Mouse (Mus musculus) ZHBTc4 (cell line): ENCODE results near the gene Obsl1.

ENCODE experiments used
- DNase-seq: peaks from one replicate; pipeline ENCODE4 v3.0.0-alpha.2; 2011; ENCODE audit warnings: low read depth, low spot score

Gene Obsl1

DNA sequence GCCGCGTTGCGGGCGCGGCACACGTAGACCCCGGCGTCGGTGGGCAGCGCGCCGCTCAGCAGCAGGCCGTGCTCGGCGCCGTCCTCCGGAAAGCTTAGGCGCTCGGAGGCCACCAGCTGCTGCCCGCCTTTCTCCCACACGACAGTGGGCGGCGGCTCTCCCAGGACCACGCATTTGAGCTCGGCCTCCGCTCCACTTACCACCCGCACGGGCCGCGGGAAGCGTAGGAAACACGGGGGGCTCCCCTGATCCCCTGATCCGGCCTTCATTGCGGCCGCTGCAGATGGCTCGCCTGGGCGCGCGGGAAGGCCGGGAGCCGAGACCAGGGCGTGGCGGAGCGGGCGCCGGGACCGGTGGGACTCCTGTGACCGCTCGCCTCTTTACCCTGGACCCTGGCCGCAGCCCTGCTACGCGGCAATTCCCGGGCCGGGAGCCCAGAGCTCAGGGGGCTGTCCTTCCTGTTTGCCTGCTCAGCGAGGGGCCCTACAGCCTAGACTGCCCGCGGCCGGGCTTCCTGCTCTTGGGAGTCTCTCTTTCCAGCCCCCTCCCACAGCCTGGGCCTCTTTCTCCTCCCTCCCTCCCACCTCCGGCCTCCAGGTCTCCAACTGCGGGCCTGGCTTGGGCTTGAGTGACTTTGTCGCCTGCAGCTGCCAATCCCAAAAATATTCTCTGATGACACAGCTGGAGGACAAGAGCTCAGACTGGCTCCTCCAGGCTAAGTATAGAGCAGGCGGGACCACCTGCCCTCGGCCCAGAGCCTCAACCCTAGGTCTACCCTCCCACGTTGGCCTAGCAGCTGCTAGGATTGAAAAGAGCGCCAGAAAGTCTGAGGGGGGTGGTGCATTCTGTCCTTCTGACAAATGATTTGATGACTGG is at the start of gene Obsl1:
Gene Obsl1, minus strand, starts transcription at position 497 of the 876 bp plus-strand sequence.
- peak; percentile 79 for DNase-seq

DNA sequence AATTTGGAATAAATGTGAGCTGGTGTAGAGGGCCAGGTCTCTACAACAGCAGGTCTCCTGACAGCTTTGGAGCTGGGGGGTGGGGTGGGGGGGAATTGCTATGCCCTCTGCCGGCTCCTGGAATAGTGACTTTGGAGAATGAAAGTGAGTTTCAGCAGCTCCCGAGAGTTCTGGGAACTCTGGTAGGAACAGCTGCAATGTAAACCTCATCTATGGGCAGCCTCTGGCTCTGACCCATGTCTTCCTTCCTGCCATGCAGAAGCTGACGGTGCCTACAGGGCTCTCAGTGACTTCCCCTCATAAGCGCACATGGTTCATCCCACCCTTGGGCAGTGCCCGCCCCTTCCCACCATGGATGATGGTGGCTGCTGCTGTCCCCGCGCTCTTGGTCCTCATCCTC is 49.4 kb upstream of the Obsl1 start:
- no peak for DNase-seq

DNA sequence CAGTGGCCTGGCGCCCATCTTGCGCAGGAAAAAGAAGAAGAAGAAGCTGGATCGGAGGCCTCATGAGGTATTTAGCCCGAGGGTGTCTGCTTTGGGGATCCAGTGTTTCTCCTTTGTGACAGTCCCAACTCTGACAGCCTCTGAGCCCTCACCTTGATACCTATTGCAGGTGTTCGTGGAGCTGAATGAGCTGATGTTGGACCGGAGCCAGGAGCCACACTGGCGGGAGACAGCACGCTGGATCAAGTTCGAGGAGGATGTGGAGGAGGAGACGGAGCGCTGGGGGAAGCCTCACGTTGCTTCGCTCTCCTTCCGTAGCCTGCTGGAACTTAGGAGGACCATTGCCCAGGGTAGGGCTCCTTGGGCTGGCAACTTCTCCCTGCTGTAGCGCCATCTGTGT is 44.3 kb upstream of the Obsl1 start:
- no peak for DNase-seq

DNA sequence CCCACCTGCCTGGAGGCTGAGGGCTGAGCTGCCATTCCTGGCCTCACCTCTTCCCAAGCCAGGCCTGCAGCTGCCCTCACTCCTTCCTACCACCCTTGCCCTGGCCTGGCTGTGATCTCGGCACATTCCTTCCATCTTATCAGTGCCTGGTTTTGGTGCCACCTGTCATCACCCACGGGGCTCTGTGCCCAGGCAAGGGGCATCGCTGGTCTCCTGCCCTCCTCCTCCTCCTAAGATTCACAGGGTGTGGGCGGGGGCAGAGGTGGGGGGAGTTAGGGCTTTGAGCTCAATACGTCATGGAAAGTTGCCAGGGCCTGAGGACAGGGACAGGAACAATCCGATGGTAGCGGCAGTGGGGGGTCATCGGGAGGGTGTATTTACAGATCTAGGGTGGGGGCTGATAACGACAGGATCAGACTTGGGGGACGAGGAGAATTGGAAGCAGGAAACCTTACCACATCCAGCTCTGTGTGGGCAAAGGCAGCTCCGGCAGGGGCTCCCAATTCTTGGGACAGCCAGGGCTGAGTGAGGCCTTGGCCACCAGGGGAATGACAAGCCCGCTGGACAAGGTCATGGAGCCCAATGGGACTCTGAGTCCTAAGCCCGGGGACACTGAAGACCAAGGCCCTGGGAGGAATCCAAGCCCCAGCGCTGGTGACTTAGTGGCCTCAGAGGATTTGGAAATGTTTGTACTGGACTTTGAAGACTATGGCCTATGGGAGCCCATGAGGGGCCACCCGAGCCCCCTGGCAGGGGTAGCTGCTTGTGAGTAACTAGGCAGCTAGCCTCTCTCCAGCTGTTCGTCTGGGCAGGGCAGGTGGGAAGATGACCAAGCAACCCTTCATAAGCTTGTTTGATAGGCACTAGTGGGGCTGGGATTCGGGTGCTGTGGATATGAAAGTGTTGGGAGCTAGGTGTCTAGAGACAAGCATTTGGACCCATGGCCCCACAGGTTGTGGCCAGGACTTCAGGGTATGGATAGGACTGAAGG is 43.3 kb upstream of the Obsl1 start:
- no peak for DNase-seq

DNA sequence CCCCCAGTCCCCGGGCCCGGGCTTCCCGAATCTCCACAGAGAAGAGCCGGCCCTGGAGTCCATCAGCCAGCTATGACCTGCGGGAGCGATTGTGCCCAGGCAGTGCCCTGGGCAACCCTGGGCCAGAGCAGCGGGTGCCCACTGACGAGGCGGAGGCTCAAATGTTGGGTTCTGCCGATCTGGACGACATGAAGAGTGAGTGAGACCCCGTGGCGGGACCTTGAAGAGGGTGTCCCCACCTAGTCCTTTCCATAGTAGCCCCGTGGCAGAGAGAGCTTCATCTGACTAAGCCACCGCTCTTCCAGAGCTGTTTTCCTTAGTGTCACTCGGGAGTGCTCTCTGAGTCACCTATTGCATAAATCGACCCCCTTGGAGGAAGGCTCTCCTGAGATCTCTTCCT is 42.6 kb upstream of the Obsl1 start:
- DNase-seq = peak; percentile 13

DNA sequence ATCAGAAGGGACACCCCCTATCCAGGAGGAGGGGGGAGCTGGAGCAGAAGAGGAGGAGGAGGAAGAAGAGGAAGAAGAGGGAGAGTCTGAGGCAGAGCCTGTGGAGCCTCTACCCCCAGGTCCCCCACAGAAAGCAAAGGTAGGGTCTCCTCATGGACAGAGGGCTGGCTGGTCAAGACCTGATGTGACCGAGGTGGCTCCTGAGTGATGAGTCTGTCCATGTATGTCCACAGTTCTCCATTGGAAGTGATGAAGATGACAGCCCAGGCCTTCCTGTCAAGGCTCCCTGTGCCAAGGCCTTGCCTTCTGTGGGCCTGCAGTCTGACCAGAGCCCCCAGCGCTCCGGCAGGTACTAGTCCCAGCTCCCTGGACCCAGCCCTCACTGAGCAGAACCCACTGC is 41.8 kb upstream of the Obsl1 start:
- no peak for DNase-seq

DNA sequence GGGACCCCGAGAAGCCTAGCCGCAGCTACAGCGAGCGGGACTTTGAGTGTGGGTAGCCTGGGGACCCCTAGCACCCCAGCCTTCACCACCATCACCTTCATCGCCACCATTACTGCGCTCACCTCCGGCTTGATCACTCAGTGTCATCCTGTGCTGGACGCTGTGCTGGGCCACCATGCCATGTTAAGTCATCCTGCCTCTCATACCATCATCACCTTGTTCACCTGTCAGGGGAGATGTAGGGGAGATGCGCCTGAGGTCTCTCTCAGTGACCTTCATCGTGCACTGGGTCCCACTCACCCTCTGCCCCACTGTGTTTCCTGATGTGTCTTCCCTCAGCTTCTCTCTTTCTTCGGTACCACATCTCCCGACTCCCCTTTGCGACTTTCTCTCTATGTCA is 41.1 kb upstream of the Obsl1 start:
- no peak for DNase-seq

DNA sequence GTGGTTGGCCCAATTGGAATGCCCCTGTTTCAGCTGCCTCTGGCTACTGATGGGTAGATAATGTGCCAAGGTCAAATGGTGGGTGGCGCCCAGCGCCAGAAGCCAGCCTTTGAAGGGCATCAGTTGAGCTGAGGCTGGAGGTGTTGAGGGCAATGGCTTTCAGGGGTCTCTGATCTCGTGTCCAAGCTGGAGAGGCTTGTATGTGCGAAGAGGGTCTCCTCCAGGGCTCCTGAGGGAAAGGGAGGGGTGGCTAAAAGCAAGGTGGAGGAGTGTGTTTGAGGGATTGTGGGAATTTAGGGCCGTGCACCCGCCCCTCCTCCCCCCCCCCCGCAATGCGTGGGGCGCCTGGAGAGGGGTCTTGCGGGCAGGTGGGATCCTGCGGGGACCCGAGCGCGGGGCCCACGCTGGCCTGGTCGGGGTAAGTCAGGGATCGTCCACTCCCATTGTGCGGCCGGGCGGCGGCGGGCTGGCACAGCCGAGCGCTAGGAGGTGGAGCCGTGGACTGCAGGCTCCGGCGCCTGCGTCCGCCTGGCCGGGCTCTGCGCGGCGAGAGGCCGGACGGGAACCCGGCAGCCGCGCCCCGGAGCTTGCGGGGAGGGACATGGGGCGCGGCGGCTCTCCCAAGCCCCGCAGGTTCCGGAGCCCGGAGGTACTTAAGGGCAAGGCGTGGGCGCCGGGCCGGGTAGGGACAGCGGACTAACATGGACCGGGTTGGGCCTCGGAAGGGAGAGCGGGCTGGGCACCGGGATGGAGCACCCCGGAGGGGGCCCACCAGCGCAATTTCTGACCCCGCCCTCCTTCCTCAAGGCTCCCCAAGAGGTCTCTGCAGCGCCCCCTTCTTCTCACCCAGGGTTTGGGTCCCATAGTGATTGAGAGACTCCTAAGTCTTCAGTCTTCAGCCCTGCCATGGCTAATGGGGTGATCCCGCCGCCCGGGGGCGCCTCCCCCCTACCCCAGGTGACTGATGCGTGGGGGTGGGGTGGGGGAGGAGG is 40.0 kb upstream of the Obsl1 start, which contains the start of gene Slc4a3:
Gene Slc4a3, plus strand, starts transcription at position 302 of the 992 bp plus-strand sequence.
- DNase-seq = peak; percentile 45

DNA sequence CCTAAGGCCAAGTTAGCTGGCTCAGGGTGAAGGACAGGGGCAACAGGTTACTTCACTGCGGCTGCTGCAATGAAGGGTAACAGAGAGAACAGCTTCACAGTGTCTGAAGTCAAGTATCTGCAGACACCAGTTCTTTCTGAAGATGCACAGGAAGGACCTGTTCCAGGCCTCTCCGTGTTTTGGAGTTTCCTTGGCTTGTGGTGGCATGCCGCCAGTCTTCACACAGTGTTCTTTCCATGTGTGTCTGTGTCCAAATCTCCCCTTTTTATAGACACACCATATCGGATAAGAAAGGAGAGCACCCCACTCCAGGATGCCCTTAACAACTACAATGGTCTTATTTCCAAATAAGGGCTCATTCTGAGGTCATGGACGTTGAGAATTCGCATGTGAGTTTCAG is 38.1 kb upstream of the Obsl1 start:
- DNase-seq = no peak

DNA sequence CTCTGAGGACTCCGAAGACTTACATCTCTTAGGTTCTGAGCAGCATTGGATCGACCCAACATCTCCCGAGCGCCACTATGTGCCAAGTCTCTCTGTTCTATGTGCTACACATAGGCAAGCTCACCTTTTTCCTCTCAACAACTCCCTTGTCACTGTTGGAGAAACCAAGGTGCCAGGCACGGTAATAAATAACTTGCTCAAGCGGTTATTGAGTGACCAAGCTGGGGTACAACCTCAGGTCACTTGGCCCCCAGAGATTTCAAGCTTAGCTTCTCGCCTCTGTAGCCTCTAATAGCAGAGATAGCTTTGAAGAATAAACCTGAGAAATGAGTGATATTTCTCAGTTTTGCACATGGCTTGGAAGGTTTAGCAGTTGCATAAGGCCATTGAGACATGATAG is 35.2 kb upstream of the Obsl1 start:
- DNase-seq = no peak

DNA sequence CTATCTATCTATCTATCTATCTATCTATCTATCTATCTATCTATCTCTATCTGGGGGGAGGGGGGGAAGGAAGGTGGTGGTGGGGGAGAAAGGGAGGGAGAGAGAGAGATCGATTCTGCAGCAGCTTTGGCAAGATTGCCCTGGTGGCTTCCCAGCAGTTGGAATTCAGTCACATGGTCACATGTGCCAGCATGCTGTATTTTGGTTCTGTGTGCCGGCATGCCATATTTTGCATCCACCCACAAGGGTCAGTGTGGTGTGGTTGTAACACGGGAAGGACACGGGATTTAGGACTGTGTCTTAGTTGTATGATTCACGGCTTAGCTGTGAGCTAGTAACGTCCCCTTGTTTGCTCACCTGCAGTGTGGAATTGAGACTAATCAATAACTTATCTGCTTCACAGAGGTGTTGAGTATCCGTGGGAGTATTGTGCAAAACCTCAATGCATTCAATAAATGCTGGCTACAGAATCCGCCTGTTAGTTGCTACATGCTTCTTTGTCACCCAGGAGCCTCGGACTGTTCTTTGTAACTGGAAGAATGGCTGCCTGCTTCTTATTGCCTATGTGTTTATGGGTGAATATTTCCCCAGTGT is 32.4 kb upstream of the Obsl1 start:
- DNase-seq = no peak

DNA sequence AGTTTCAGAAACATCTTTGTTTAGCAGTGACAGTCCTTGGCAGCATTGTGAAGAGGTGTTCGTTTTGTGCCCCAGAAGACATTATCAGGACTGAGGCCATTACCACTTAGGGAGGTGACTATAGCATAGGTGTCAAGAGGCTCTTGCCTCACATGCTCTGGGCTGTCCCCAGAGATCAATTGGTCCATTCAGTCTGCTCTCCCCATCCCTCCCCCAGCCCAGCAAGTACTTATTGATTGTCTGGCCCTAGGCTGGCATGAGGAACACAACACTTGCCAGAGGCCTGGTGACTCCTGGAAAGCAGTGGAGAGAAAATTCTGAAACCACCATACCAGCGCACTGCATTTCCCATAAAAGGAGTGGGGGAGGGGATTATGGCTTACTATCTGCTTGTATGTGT is 31.3 kb upstream of the Obsl1 start:
- no peak for DNase-seq

DNA sequence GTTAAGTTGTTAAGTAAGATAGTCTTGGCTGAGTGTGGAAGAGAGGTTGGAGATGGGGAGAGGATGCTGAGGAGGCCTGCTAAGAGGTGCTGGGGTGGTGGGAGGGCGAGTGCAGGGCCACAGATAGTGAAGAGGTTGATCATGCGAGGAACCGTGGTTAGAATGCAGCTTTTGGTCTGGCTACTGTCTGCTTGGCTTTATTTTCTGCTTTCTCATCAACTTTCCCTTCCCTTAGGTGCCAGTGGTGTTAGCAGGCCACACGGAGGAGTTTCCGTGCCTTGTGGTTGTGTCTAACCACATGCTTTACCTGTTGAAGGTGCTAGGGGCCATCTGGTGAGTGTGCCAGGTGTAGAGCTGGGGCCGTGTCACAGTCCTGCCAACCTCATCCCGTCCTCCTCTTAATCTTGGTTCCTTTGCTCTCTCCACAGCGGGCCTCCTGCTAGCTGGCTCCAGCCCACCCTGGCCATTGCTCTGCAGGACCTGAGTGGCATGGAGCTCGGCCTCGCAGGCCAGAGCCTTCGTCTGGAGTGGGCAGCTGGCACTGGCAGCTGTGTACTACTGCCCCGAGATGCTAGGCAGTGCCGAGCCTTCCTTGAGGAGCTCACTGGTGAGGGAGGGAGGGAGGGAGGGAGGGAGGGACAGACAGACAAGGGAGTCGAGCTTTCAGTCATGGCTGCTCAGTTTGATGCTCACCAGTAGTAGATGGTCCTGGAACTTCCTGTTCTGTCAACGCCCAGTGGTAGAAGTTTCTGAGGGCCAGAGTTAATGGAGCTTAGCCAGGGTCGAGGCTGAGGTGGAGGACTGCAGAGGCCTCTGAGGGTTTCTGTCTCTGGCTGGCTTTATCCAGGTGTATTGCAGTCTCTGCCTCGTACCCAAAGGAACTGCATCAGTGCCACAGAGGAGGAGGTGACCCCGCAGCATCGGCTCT is 27.3 kb upstream of the Obsl1 start:
- no peak for DNase-seq

DNA sequence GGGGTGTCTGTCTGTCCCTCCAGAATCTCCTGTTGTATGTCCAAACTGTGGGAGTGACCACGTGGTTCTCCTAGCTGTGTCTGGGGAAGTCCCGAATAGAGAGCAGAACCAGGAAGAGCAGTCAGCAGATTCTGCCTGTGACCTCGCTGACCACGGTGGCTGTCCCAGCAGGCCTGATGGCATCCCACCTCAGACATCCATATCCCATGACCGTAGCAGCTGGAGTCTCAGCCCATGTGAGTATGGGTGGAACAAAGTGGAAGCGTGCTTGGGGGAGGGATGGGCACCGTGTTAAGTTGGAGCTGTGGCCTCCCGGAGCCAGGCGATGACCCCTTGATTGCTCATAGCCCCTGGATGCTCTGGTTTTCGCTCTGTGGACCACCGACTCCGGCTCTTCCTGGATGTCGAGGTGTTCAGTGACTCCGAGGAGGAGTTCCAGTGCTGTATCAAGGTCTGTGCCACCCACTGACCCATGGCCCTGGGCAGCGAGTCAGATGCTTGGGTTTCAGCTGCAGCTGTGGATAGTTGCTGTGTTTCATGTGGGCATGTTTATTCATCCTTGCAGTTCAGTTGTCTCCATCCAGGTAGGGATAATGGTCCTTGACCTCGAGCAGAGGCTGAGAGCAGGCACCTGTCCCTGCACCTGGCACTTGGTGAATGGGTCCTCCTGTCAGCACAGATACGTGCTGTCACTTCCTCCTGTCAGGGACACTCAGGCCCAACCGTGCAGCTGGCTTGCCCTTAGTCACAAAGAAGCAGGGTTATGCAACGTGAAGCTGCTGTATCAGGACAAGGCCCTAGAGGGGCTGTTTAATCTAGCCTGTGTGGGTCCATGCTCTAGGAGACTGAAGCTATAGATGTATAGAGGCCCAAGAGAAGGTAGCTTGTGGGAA is 26.3 kb upstream of the Obsl1 start:
- no peak for DNase-seq

DNA sequence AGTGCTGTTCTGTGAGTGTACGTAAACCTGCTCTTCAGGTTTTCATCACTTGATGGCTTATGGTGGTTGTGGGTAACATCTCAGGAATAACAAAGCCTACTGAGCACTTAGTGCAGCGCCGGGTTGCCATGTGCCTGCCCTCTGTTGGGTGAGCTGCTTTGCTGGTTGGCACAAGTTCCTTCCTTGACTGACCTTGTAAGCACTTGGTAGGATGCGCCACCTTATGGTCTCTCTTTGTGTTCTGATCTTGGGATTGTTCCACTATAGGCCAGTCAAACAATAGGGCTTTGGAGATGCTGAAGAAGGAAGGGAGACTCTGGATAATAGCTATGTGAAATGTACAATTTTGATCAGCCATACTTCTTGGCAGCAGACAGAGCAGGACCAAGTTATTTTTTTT is 24.3 kb upstream of the Obsl1 start:
- DNase-seq = no peak

DNA sequence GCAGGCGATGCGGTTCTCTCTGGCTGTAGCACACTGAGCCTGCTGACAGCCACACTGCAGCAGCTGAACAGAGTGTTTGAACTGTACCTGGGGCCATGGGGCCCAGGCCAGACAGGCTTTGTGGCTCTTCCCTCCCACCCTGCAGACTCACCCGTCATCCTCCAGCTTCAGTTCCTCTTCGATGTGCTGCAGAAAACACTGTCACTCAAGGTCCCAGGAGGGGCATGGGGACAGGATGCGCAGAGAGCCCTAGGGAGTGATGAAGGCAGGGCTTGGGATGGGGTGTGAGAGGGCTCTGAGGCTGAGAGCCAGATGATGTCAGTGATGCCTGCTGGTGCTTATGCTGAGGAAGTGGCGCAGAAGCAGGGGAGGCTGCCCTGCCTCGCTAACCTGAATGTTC is 18.4 kb upstream of the Obsl1 start:
- DNase-seq = no peak

DNA sequence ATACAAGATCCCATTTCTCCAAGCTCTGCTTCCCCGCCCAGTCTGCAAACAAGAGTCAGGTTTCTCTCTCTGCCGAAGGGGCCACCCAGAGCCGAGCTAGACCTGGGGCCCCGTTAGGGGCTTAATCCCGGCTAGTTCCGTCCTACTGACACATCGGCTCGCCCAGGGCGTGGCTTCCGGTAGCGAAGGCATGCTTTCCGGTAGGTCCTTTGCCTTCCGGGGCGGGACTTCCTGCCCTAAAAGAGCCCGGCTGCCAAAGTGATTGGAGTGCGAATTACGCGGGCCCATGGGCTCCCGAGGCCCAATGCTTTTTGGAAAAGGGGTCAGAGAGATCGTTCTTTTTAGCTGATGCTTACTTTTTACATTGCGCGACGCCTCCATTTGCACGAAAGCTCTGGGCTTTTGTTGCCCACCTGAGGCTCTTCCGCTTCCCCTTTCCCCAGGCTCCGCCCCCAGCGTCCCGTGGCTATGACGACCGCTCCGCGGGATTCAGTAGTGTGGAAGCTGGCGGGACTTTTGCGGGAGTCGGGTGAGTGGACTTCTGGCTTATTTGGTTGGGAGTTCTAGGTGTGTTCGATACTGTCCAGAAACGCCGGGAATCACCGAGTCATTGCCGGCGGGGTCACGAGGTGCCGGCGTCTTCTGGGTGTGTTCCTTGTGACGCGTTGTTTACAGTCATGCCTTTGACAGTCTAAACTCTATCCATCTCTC is 15.2 kb upstream of the Obsl1 start, which contains the start of gene Stk11ip:
Gene Stk11ip, plus strand, starts transcription at position 209 of the 711 bp plus-strand sequence.
- peak; percentile 97 for DNase-seq

DNA sequence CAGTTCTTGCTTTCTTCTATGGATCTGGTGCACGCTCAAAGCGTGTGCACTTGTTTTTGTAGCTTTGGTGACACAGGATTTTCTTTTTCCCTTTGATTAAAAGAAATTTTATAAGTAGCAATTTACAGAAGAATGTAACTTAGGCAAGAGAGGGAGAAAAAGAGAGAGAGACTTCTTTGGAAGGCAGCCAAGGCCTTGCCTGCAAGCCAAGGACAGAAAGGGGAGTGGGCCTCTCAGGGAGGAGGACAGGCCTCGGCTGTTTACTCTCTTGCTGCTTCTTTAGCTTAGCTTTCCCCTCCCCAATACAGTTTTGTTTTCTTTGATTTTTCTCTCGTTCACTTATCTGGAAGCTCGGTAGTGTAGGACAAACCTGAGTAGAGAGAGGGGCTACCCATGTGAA is 13.3 kb upstream of the Obsl1 start:
- DNase-seq = no peak
